Comparison of ENCODE assay signal across 31 mouse cellular contexts in the genomic region with DNA sequence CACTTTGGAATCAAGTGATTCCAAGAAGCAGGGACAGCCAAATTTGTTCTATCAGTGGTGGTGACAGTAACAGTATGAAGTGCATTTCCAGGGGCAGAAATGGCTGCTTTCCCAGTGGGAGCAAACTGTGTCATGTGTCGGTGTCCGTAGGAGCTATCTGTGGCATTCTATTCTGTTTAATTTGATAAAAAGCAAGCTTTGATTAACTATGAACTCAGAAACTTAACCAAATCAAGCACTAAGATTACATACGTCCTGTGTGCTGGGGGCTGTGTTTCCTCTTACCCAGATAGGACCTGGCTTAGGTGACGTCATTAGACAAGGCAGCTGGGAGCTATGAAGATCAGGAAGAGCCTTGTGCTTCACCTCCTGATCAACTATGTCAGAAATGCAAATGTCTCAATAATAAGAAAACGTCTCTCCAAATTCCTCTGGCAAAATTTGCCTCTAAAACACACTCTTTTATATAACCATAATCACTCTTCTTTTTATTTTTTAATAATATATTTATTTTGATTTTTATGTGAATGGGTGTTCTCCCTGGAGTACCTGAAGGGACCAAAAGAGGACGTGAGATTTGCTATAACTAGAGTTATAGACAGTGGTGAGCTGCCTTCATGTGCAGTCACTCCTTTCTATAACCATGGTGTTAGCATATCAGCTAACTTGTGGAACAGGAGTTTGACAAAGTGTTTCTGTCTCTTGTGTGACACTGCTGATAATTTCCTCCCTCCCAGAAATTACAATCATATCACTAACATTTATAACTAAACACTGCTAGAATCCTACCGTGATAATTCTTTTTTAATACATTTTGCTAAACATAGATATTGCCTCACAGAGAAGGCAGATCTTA. TPM values are rescaled to one million over a fixed set of nuclear protein-coding genes. Genes with fewer than 3 reads are reported as not detected.
A peak's percentile ranks its signal among the peaks of the same experiment; 100 is the strongest.
DNase-seq lines count a peak whose midpoint lies in the region; ATAC-seq and TF ChIP-seq lines count a peak whose summit lies in the region.
"Had no signal": no experiment of that assay in that cellular context is flagged by ENCODE, and none has a peak within 500 bp of the region (broad histone marks: within the 10 kb centered on the region; RNA-seq: fewer than 3 reads in every experiment).

No protein-coding gene starts in this region.

- intact Hi-C loops in heart, postnatal 25 days (cut with DNase I): no loop called here

- H3K4me3 ChIP-seq in heart, embryonic 12.5 days: no peak overlapping the region
- no peak overlapping the region for H3K4me3 ChIP-seq in liver, embryonic 11.5 days (ENCODE audit: low read depth, low read length)
- H3K4me3 ChIP-seq in liver, postnatal 0 days (ENCODE audit: low read depth, low read length): no peak overlapping the region
- H3K4me3 ChIP-seq in heart, embryonic 16.5 days (ENCODE audit: low read length): no peak overlapping the region
- no peak overlapping the region for H3K4me3 ChIP-seq in liver, embryonic 16.5 days (ENCODE audit: low read depth, low read length)
- H3K4me3 ChIP-seq: embryonic facial prominence, embryonic 15.5 days; kidney, embryonic 15.5 days; limb, embryonic 13.5 days; midbrain, embryonic 13.5 days had no signal

- H3K4me1 ChIP-seq in heart, embryonic 12.5 days (replicated peaks): peaks cover 28% of the 10 kb centered on the region
- H3K4me1 ChIP-seq in liver, embryonic 11.5 days (replicated peaks; ENCODE audit: control insufficient read depth, insufficient read depth, low read length): no peaks in the 10 kb centered on the region
- peaks cover 5% of the 10 kb centered on the region for H3K4me1 ChIP-seq in liver, postnatal 0 days (ENCODE audit: insufficient read depth)
- peaks cover 21% of the 10 kb centered on the region for H3K4me1 ChIP-seq in heart, embryonic 16.5 days (ENCODE audit: control insufficient read depth, insufficient read depth, low read length)
- no peaks in the 10 kb centered on the region; the same call in 1 of the 2 replicates for H3K4me1 ChIP-seq in liver, embryonic 16.5 days (ENCODE audit: control insufficient read depth, low read depth, low read length)

- TF ChIP-seq EP300 in liver, postnatal 0 days (IDR thresholded peaks at IDR 0.05; ENCODE audit: low read depth): no peak

- H3K27ac ChIP-seq in heart, embryonic 12.5 days (ENCODE audit: poor library complexity, severe bottlenecking): 0 out of 2 replicates have a peak overlapping the region, but pooled peaks have one; percentile 38
- H3K27ac ChIP-seq in liver, embryonic 11.5 days (ENCODE audit: low read depth, low read length): no peak overlapping the region
- no peak overlapping the region for H3K27ac ChIP-seq in liver, postnatal 0 days (ENCODE audit: low read depth)
- peak overlapping the region; percentile 48 for H3K27ac ChIP-seq in heart, embryonic 16.5 days (ENCODE audit: low read length)
- H3K27ac ChIP-seq in liver, embryonic 16.5 days (ENCODE audit: low read length): no peak overlapping the region
- H3K27ac ChIP-seq: embryonic facial prominence, embryonic 15.5 days; hindbrain, embryonic 14.5 days; kidney, embryonic 15.5 days; limb, embryonic 13.5 days; midbrain, embryonic 13.5 days had no signal

- no peak for TF ChIP-seq CTCF in liver, postnatal 0 days (IDR thresholded peaks at IDR 0.05; ENCODE audit: low read depth)

- DNase-seq in heart, postnatal 25 days (ENCODE audit: low spot score): no peak
- no peak for DNase-seq in liver, embryonic 11.5 days (ENCODE audit: low spot score)
- no peak for DNase-seq in liver, postnatal 0 days
- no peak for DNase-seq in Muller cell, postnatal 12 days (ENCODE audit: inconsistent ontology term)
- DNase-seq in gastrocnemius, adult 18-20 months (ENCODE audit: low spot score): no peak
- DNase-seq: adrenal gland, adult 8-10 months; cerebellum, adult 18-20 months; cerebellum, postnatal 36 days; gastrocnemius, postnatal 14 days; lung, adult 2 months; lung, postnatal 14 days; thymus, adult 18-20 months had no signal

- H3K9ac ChIP-seq in heart, embryonic 12.5 days: no peak overlapping the region
- H3K9ac ChIP-seq in liver, embryonic 11.5 days (ENCODE audit: low read depth, low read length): no peak overlapping the region
- no peak overlapping the region for H3K9ac ChIP-seq in liver, postnatal 0 days (replicated peaks)
- H3K9ac ChIP-seq in heart, embryonic 16.5 days (ENCODE audit: low read length): no peak overlapping the region
- no peak overlapping the region for H3K9ac ChIP-seq in liver, embryonic 16.5 days (ENCODE audit: low read depth, low read length)
- H3K9ac ChIP-seq: embryonic facial prominence, embryonic 15.5 days; hindbrain, embryonic 14.5 days; kidney, embryonic 15.5 days; limb, embryonic 13.5 days; midbrain, embryonic 13.5 days had no signal

- H3K36me3 ChIP-seq in heart, embryonic 12.5 days: no peaks in the 10 kb centered on the region
- no peaks in the 10 kb centered on the region for H3K36me3 ChIP-seq in liver, embryonic 11.5 days (ENCODE audit: control insufficient read depth, insufficient read depth, low read length)
- no peaks in the 10 kb centered on the region for H3K36me3 ChIP-seq in liver, postnatal 0 days (replicated peaks; ENCODE audit: insufficient read depth, low read length)
- no peaks in the 10 kb centered on the region for H3K36me3 ChIP-seq in heart, embryonic 16.5 days (ENCODE audit: control insufficient read depth, insufficient read depth)
- no peaks in the 10 kb centered on the region for H3K36me3 ChIP-seq in liver, embryonic 16.5 days (ENCODE audit: control insufficient read depth, insufficient read depth)
- H3K36me3 ChIP-seq: embryonic facial prominence, embryonic 15.5 days; kidney, embryonic 15.5 days; limb, embryonic 13.5 days; midbrain, embryonic 13.5 days had no signal

- ATAC-seq in heart, embryonic 12.5 days (ENCODE audit: insufficient number of reproducible peaks, low FRiP score): no peak
- ATAC-seq in liver, embryonic 11.5 days (replicated peaks; ENCODE audit: low FRiP score): peak; percentile 72
- ATAC-seq in liver, postnatal 0 days: no peak
- peak; percentile 61; the same call in 1 of the 2 replicates for ATAC-seq in heart, embryonic 16.5 days (replicated peaks; ENCODE audit: extremely low read depth, insufficient read depth, low FRiP score)
- ATAC-seq in liver, embryonic 16.5 days (ENCODE audit: low read depth): peak; percentile 49; the same call in 1 of the 2 replicates
- ATAC-seq: activated CD4-positive, CD25-positive, alpha-beta regulatory T cell, adult 4 months; inflammation-experienced regulatory T-cells, adult 6 months had no signal

- H3K9me3 ChIP-seq in heart, embryonic 12.5 days (replicated peaks): no peaks in the 10 kb centered on the region
- no peaks in the 10 kb centered on the region for H3K9me3 ChIP-seq in liver, embryonic 11.5 days (ENCODE audit: control insufficient read depth, low read length)
- H3K9me3 ChIP-seq in liver, postnatal 0 days (ENCODE audit: low read length): no peaks in the 10 kb centered on the region
- H3K9me3 ChIP-seq in heart, embryonic 16.5 days (replicated peaks; ENCODE audit: control insufficient read depth, low read length): no peaks in the 10 kb centered on the region
- H3K9me3 ChIP-seq in liver, embryonic 16.5 days (replicated peaks; ENCODE audit: control insufficient read depth, low read length): no peaks in the 10 kb centered on the region
- H3K9me3 ChIP-seq: embryonic facial prominence, embryonic 15.5 days; kidney, embryonic 15.5 days; limb, embryonic 13.5 days; midbrain, embryonic 13.5 days had no signal

- H3K27me3 ChIP-seq in heart, embryonic 12.5 days (replicated peaks): no peaks in the 10 kb centered on the region
- no peaks in the 10 kb centered on the region for H3K27me3 ChIP-seq in liver, embryonic 11.5 days (replicated peaks; ENCODE audit: control insufficient read depth, insufficient read depth, low read length)
- H3K27me3 ChIP-seq in liver, postnatal 0 days (ENCODE audit: insufficient read depth, low read length): no peaks in the 10 kb centered on the region
- H3K27me3 ChIP-seq in heart, embryonic 16.5 days (ENCODE audit: control insufficient read depth, insufficient read depth, low read length): no peaks in the 10 kb centered on the region
- no peaks in the 10 kb centered on the region for H3K27me3 ChIP-seq in liver, embryonic 16.5 days (ENCODE audit: control insufficient read depth, insufficient read depth, low read depth, low read length)
- H3K27me3 ChIP-seq: embryonic facial prominence, embryonic 15.5 days; kidney, embryonic 15.5 days; limb, embryonic 13.5 days; midbrain, embryonic 13.5 days had no signal

- 37% methylated on average over 7 of the region's 7 CpGs for WGBS in heart, embryonic 12.5 days
- 48% methylated on average over 7 of the region's 7 CpGs for WGBS in liver, embryonic 11.5 days
- whole genome bisulfite sequencing in liver, postnatal 0 days (ENCODE audit: insufficient replicate concordance): 55% methylated on average over 7 of the region's 7 CpGs
- 26% methylated on average over 7 of the region's 7 CpGs for WGBS in heart, embryonic 16.5 days
- 33% methylated on average over 7 of the region's 7 CpGs for WGBS in liver, embryonic 16.5 days (ENCODE audit: insufficient replicate concordance)

- H3K4me2 ChIP-seq in heart, embryonic 12.5 days: no peak overlapping the region
- no peak overlapping the region for H3K4me2 ChIP-seq in liver, embryonic 11.5 days
- H3K4me2 ChIP-seq in liver, postnatal 0 days (ENCODE audit: low read depth, low read length): no peak overlapping the region
- H3K4me2 ChIP-seq in heart, embryonic 16.5 days (ENCODE audit: low read depth, low read length): no peak overlapping the region
- H3K4me2 ChIP-seq in liver, embryonic 16.5 days (ENCODE audit: low read depth, low read length): no peak overlapping the region
- H3K4me2 ChIP-seq: embryonic facial prominence, embryonic 15.5 days; hindbrain, embryonic 14.5 days; kidney, embryonic 15.5 days; limb, embryonic 13.5 days; midbrain, embryonic 13.5 days had no signal

RNA-seq across cellular contexts. Expression of a gene that starts 25.3 kb away (rescaled TPM):
- polyA plus RNA-seq in heart, embryonic 12.5 days (2016; fragmentation: Nextera tagmentation; extraction: Ambion mirVana): 2.9 and 3.1 TPM in 2 replicates
- 1 to 10 TPM in 1 of 2 experiments, under 1 TPM in 1; 0.26 to 1.1 TPM for total RNA-seq in heart, postnatal 25 days (2021)
- 1.7 and 1.9 TPM in 2 replicates for polyA plus RNA-seq in liver, embryonic 11.5 days (2014; fragmentation: Nextera tagmentation; extraction: Ambion mirVana)
- polyA plus RNA-seq in liver, postnatal 0 days (2015; fragmentation: Nextera tagmentation; extraction: Ambion mirVana): 0.60 and 0.67 TPM in 2 replicates
- polyA plus RNA-seq in heart, embryonic 16.5 days (2015; fragmentation: Nextera tagmentation; extraction: Ambion mirVana): 0.14 and 0.28 TPM in 2 replicates
- 1.4 and 1.8 TPM in 2 replicates for polyA plus RNA-seq in liver, embryonic 16.5 days (2015; fragmentation: Nextera tagmentation; extraction: Ambion mirVana)
- total RNA-seq in gastrocnemius, adult 18-20 months (2021): under 1 TPM in 1 of 2 experiments, not detected in 1; 0.26 TPM
- total RNA-seq: adrenal gland, adult 8-10 months; ES-E14; left cerebral cortex, postnatal 14 days; monocyte, adult 5-6 weeks; neutrophil, adult 5-6 weeks had no signal
- polyA plus RNA-seq: activated CD4-positive, CD25-positive, alpha-beta regulatory T cell, adult 4 months; embryonic facial prominence, embryonic 15.5 days; forebrain, embryonic 16.5 days; lung, adult 2 months had no signal

RNA-seq across cellular contexts. Expression of a gene that starts 35.2 kb away (rescaled TPM):
- 0.28 and 0.89 TPM in 2 replicates for polyA plus RNA-seq in heart, embryonic 12.5 days (2016; fragmentation: Nextera tagmentation; extraction: Ambion mirVana)
- not detected for total RNA-seq in heart, postnatal 25 days (2021)
- 0.55 and 1.1 TPM in 2 replicates for polyA plus RNA-seq in liver, embryonic 11.5 days (2014; fragmentation: Nextera tagmentation; extraction: Ambion mirVana)
- 0.28 and 0.37 TPM in 2 replicates for polyA plus RNA-seq in liver, postnatal 0 days (2015; fragmentation: Nextera tagmentation; extraction: Ambion mirVana)
- polyA plus RNA-seq in heart, embryonic 16.5 days (2015; fragmentation: Nextera tagmentation; extraction: Ambion mirVana): not detected in 2 replicates
- polyA plus RNA-seq in liver, embryonic 16.5 days (2015; fragmentation: Nextera tagmentation; extraction: Ambion mirVana): 1.2 and 1.3 TPM in 2 replicates
- total RNA-seq in gastrocnemius, adult 18-20 months (2021): under 1 TPM in 1 of 2 experiments, not detected in 1; 0.17 TPM
- total RNA-seq: adrenal gland, adult 8-10 months; heart, adult 18-20 months; layer of hippocampus, adult 8-10 months; left cerebral cortex, postnatal 14 days; monocyte, adult 5-6 weeks; neutrophil, adult 5-6 weeks had no signal
- polyA plus RNA-seq: activated CD4-positive, CD25-positive, alpha-beta regulatory T cell, adult 4 months; forebrain, embryonic 16.5 days; hindbrain, embryonic 14.5 days; inflammation-experienced regulatory T-cells, adult 6 months; limb, embryonic 13.5 days; lung, adult 2 months; midbrain, embryonic 13.5 days had no signal

RNA-seq across cellular contexts. Expression of a gene that starts 41.2 kb away (rescaled TPM):
- polyA plus RNA-seq in heart, embryonic 12.5 days (2016; fragmentation: Nextera tagmentation; extraction: Ambion mirVana): 0.45 and 0.49 TPM in 2 replicates
- total RNA-seq in heart, postnatal 25 days (2021): not detected
- polyA plus RNA-seq in liver, embryonic 11.5 days (2014; fragmentation: Nextera tagmentation; extraction: Ambion mirVana): 0.36 and 0.52 TPM in 2 replicates
- polyA plus RNA-seq in liver, postnatal 0 days (2015; fragmentation: Nextera tagmentation; extraction: Ambion mirVana): 0.26 and 0.31 TPM in 2 replicates
- not detected in 2 replicates for polyA plus RNA-seq in heart, embryonic 16.5 days (2015; fragmentation: Nextera tagmentation; extraction: Ambion mirVana)
- 0.64 and 0.98 TPM in 2 replicates for polyA plus RNA-seq in liver, embryonic 16.5 days (2015; fragmentation: Nextera tagmentation; extraction: Ambion mirVana)
- under 1 TPM in 1 of 2 experiments, not detected in 1; 0.31 TPM for total RNA-seq in gastrocnemius, adult 18-20 months (2021)
- total RNA-seq: adrenal gland, adult 8-10 months; heart, adult 18-20 months; layer of hippocampus, adult 8-10 months; left cerebral cortex, postnatal 14 days; monocyte, adult 5-6 weeks; neutrophil, adult 5-6 weeks had no signal
- polyA plus RNA-seq: activated CD4-positive, CD25-positive, alpha-beta regulatory T cell, adult 4 months; embryonic facial prominence, embryonic 15.5 days; forebrain, embryonic 16.5 days; hindbrain, embryonic 14.5 days; inflammation-experienced regulatory T-cells, adult 6 months; limb, embryonic 13.5 days; lung, adult 2 months; midbrain, embryonic 13.5 days; stomach, embryonic 16.5 days had no signal

RNA-seq across cellular contexts. Expression of a gene that starts 46.9 kb away (rescaled TPM):
- 0.36 and 0.55 TPM in 2 replicates for polyA plus RNA-seq in heart, embryonic 12.5 days (2016; fragmentation: Nextera tagmentation; extraction: Ambion mirVana)
- not detected for total RNA-seq in heart, postnatal 25 days (2021)
- polyA plus RNA-seq in liver, embryonic 11.5 days (2014; fragmentation: Nextera tagmentation; extraction: Ambion mirVana): 1.0 and 1.2 TPM in 2 replicates
- polyA plus RNA-seq in liver, postnatal 0 days (2015; fragmentation: Nextera tagmentation; extraction: Ambion mirVana): 0.28 TPM in 1 of 2 replicates, not detected in the other
- not detected in 2 replicates for polyA plus RNA-seq in heart, embryonic 16.5 days (2015; fragmentation: Nextera tagmentation; extraction: Ambion mirVana)
- 0.84 and 1.4 TPM in 2 replicates for polyA plus RNA-seq in liver, embryonic 16.5 days (2015; fragmentation: Nextera tagmentation; extraction: Ambion mirVana)
- under 1 TPM in 1 of 2 experiments, not detected in 1; 0.38 TPM for total RNA-seq in gastrocnemius, adult 18-20 months (2021)
- total RNA-seq: adrenal gland, adult 8-10 months; gastrocnemius, postnatal 14 days; heart, adult 18-20 months; layer of hippocampus, adult 8-10 months; left cerebral cortex, postnatal 14 days; monocyte, adult 5-6 weeks; neutrophil, adult 5-6 weeks had no signal
- polyA plus RNA-seq: activated CD4-positive, CD25-positive, alpha-beta regulatory T cell, adult 4 months; embryonic facial prominence, embryonic 15.5 days; forebrain, embryonic 16.5 days; hindbrain, embryonic 14.5 days; inflammation-experienced regulatory T-cells, adult 6 months; limb, embryonic 13.5 days; lung, adult 2 months; midbrain, embryonic 13.5 days had no signal

RNA-seq across cellular contexts. Expression of a gene that starts 52.9 kb away (rescaled TPM):
- 0.32 TPM in 1 of 2 replicates, not detected in the other for polyA plus RNA-seq in heart, embryonic 12.5 days (2016; fragmentation: Nextera tagmentation; extraction: Ambion mirVana)
- not detected for total RNA-seq in heart, postnatal 25 days (2021)
- polyA plus RNA-seq in liver, embryonic 11.5 days (2014; fragmentation: Nextera tagmentation; extraction: Ambion mirVana): 0.26 and 0.27 TPM in 2 replicates
- polyA plus RNA-seq in liver, postnatal 0 days (2015; fragmentation: Nextera tagmentation; extraction: Ambion mirVana): 0.12 and 0.20 TPM in 2 replicates
- polyA plus RNA-seq in heart, embryonic 16.5 days (2015; fragmentation: Nextera tagmentation; extraction: Ambion mirVana): not detected in 2 replicates
- polyA plus RNA-seq in liver, embryonic 16.5 days (2015; fragmentation: Nextera tagmentation; extraction: Ambion mirVana): 0.12 and 0.20 TPM in 2 replicates
- total RNA-seq in gastrocnemius, adult 18-20 months (2021): under 1 TPM in 1 of 2 experiments, not detected in 1; 0.28 TPM
- total RNA-seq: adrenal gland, adult 8-10 months; gastrocnemius, postnatal 14 days; heart, adult 18-20 months; layer of hippocampus, adult 8-10 months; left cerebral cortex, postnatal 14 days; megakaryocyte, adult 5-6 weeks; monocyte, adult 5-6 weeks; neutrophil, adult 5-6 weeks had no signal
- polyA plus RNA-seq: activated CD4-positive, CD25-positive, alpha-beta regulatory T cell, adult 4 months; embryonic facial prominence, embryonic 15.5 days; forebrain, embryonic 16.5 days; hindbrain, embryonic 14.5 days; inflammation-experienced regulatory T-cells, adult 6 months; limb, embryonic 13.5 days; lung, adult 2 months; midbrain, embryonic 13.5 days; stomach, embryonic 16.5 days had no signal

Comparison
In these comparisons a context has a peak if more than half of its experiments do, and no peak if none do; other contexts are left out.
1. ATAC-seq: peak in liver, embryonic 11.5 days (single experiment), heart, embryonic 16.5 days (single experiment) and liver, embryonic 16.5 days (single experiment); none in heart, embryonic 12.5 days (single experiment) and liver, postnatal 0 days (single experiment).
2. H3K27ac ChIP-seq: peak in heart, embryonic 12.5 days (single experiment) and heart, embryonic 16.5 days (single experiment); none in liver, embryonic 11.5 days (single experiment), liver, postnatal 0 days (single experiment) and liver, embryonic 16.5 days (single experiment).